Mouse (Mus musculus) C2C12 (cell line): Measurements from ENCODE around the gene Dmrta1.

Experiments used
- CTCF ChIP-seq: IDR thresholded peaks from one replicate; pipeline ENCODE4 v1.5.1; 2011; ENCODE audit not compliant: control insufficient read depth, insufficient read depth, insufficient read length
- MAX ChIP-seq: IDR thresholded peaks from one replicate; pipeline ENCODE4 v1.6.1; 2011; ENCODE audit warnings: mild to moderate bottlenecking, control low read depth
- MYOD1 ChIP-seq: IDR thresholded peaks from one replicate; pipeline ENCODE4 v1.6.1; 2011; ENCODE audit warnings: low read depth; ENCODE audit not compliant: control insufficient read depth, insufficient read length
- USF1 ChIP-seq: IDR thresholded peaks from one replicate; pipeline ENCODE4 v1.6.1; 2011; ENCODE audit warnings: low read depth, mild to moderate bottlenecking, control low read depth, moderate library complexity

DNA sequence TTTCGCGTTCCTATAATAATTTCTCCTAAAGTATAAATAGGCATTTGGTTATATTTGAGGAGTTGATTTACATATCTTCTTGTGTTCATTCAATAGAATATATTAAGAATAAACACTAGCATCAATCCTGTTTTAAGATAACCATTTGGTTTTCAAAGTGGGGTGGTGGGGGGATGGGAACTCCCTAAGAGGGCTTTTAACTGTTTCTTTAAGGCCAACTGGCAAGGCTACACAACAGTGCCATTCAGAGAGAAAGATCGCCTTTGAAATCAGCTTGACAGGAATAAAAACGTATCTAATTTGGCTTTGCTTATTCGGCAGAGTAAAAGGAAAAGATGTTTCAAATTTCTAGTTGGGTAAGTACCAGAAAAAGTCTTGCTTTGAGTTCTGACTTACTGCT lies at the start of gene Dmrta1:
- no peak for TF ChIP-seq CTCF
- no peak for TF ChIP-seq USF1
- no peak for TF ChIP-seq MAX
- TF ChIP-seq MYOD1, result no peak
